In the genomic region with DNA sequence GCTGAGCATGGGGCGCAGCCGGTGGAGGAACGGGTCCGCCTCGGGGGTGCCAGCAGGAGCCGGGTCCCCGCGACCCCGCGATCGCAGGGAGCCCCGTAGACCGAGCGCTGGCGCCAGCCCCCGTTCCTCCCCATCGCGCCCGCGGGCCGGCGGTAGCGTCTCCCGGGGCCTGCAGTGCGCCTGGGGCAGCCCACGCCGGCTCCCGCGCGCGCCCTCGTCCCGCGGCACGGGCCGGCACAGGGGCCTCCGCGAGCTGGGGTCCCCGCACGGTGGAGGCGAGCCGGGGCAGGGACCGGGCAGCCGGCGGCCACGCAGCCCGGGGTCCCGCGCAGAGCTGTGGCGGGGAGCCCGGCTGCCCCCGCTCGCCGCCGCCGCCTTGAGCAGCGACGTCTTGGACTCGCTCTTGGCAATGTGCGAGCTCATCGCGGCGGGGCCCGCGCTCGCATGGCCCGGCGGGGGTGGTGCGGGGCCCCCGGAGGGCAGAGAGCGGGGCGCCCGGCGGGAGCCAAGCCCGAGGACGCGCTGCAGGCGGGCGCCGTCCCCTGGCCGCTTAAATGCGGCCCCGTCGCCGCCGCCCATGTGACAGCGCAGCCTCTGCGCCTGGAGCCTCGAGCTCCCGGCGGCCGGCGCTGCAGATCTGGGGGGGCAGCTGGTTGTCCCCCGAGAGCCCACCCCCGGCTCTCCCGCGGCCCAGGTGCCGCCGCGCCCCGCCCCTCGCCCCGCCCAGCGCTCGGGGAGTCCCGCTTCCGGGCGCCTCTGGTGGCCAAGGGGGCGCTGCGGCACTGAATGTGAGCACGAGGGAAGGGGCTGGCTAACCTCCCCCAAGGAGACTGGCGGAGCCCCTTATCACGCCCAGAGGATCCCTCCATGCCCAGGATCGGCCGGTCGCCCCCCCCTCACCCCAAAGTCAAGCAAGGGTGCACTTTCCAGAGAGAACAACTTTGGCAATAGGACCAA, we compare ENCODE assay signal across 8 mouse cellular contexts. TPM values are rescaled to one million over a fixed set of nuclear protein-coding genes. Genes with fewer than 3 reads are reported as not detected.
DNase-seq lines count a peak whose midpoint lies in the region; ATAC-seq and TF ChIP-seq lines count a peak whose summit lies in the region.

A gene (minus strand): TSS at position 713 of the 957 bp plus-strand sequence.

- peak within 1 kb of the TSS; percentile 70 for H3K9ac ChIP-seq in forebrain, postnatal 0 days
- H3K9ac ChIP-seq in kidney, embryonic 16.5 days (replicated peaks; ENCODE audit: low read length): peak within 1 kb of the TSS; percentile 56
- H3K9ac ChIP-seq in liver, embryonic 13.5 days: 0 out of 2 replicates have a peak within 1 kb of the TSS, but pooled peaks have one; percentile 9

- WGBS in forebrain, postnatal 0 days: 2% methylated on average over 83 of the region's 116 CpGs
- under 1% methylated on average over 82 of the region's 116 CpGs for WGBS in kidney, embryonic 16.5 days
- under 1% methylated on average over 87 of the region's 116 CpGs for WGBS in liver, embryonic 13.5 days (ENCODE audit: insufficient replicate concordance)

- TF ChIP-seq CTCF in forebrain, postnatal 0 days (IDR thresholded peaks at IDR 0.05; ENCODE audit: low read depth): peak; percentile 68

- DNase-seq in kidney, adult 18-20 months: peak; percentile 61
- no peak for DNase-seq in kidney, adult 11 months
- DNase-seq in cerebellum, adult 11-12 months: peak; percentile 78
- peak; percentile 87 for DNase-seq in forebrain, postnatal 0 days
- peak; percentile 17 for DNase-seq in liver, embryonic 13.5 days
- peak; percentile 72 for DNase-seq in neural tube, embryonic 10.5 days (ENCODE audit: extremely low spot score, low spot score)
- peak; percentile 90 for DNase-seq in thymus, postnatal 14 days

- H3K27ac ChIP-seq in forebrain, postnatal 0 days (ENCODE audit: low read depth, low read length): peak within 1 kb of the TSS; percentile 79
- H3K27ac ChIP-seq in kidney, embryonic 16.5 days (ENCODE audit: low read length): no peak within 1 kb of the TSS
- H3K27ac ChIP-seq in liver, embryonic 13.5 days: no peak within 1 kb of the TSS

- no peaks in the 10 kb centered on the region for H3K27me3 ChIP-seq in forebrain, postnatal 0 days (ENCODE audit: insufficient read depth, low read length)
- H3K27me3 ChIP-seq in kidney, embryonic 16.5 days (ENCODE audit: insufficient read depth, low read length): peaks cover 58% of the 10 kb centered on the region
- peaks cover 93% of the 10 kb centered on the region for H3K27me3 ChIP-seq in liver, embryonic 13.5 days

- ATAC-seq in forebrain, postnatal 0 days: peak; percentile 87
- ATAC-seq in kidney, embryonic 16.5 days (ENCODE audit: low FRiP score, low TSS enrichment): peak; percentile 53
- ATAC-seq in liver, embryonic 13.5 days (ENCODE audit: low read depth): 0 out of 2 replicates have a peak, but pooled peaks have one; percentile 41

- no peaks in the 10 kb centered on the region for H3K9me3 ChIP-seq in forebrain, postnatal 0 days (ENCODE audit: low read length)
- H3K9me3 ChIP-seq in kidney, embryonic 16.5 days (ENCODE audit: low read length): no peaks in the 10 kb centered on the region
- H3K9me3 ChIP-seq in liver, embryonic 13.5 days (replicated peaks): no peaks in the 10 kb centered on the region

- peak within 1 kb of the TSS; percentile 99 for H3K4me2 ChIP-seq in forebrain, postnatal 0 days (ENCODE audit: low read depth)
- H3K4me2 ChIP-seq in kidney, embryonic 16.5 days (replicated peaks; ENCODE audit: low read depth, low read length): peak within 1 kb of the TSS; percentile 100
- peak within 1 kb of the TSS; percentile 77 for H3K4me2 ChIP-seq in liver, embryonic 13.5 days

- peak within 1 kb of the TSS; percentile 68 for H3K4me3 ChIP-seq in forebrain, postnatal 0 days (ENCODE audit: low read depth, low read length)
- H3K4me3 ChIP-seq in kidney, embryonic 16.5 days (ENCODE audit: low read length): peak within 1 kb of the TSS; percentile 61
- peak within 1 kb of the TSS; percentile 59 for H3K4me3 ChIP-seq in liver, embryonic 13.5 days (replicated peaks)

- no peaks in the 10 kb centered on the region for H3K36me3 ChIP-seq in forebrain, postnatal 0 days (ENCODE audit: insufficient read depth)
- no peaks in the 10 kb centered on the region for H3K36me3 ChIP-seq in kidney, embryonic 16.5 days (ENCODE audit: insufficient read depth, low read length)
- H3K36me3 ChIP-seq in liver, embryonic 13.5 days: no peaks in the 10 kb centered on the region

- peaks cover 10% of the 10 kb centered on the region for H3K4me1 ChIP-seq in forebrain, postnatal 0 days (ENCODE audit: insufficient read depth)
- H3K4me1 ChIP-seq in kidney, embryonic 16.5 days (ENCODE audit: insufficient read depth, low read length): peaks cover 20% of the 10 kb centered on the region
- peaks cover 17% of the 10 kb centered on the region for H3K4me1 ChIP-seq in liver, embryonic 13.5 days (replicated peaks)

RNA-seq across cellular contexts. Expression of the gene that starts here (rescaled TPM):
- 28.1 and 31.5 TPM in 2 replicates for total RNA-seq in forebrain, postnatal 0 days (2014; rRNA removed)
- polyA plus RNA-seq in forebrain, postnatal 0 days (2015; fragmentation: Nextera tagmentation; extraction: Ambion mirVana): 12.6 and 19.4 TPM in 2 replicates
- 1.3 TPM in 2 replicates for polyA plus RNA-seq in kidney, embryonic 16.5 days (2015; fragmentation: Nextera tagmentation; extraction: Ambion mirVana)
- not detected in 2 replicates for polyA plus RNA-seq in liver, embryonic 13.5 days (2015; fragmentation: Nextera tagmentation; extraction: Ambion mirVana)

Comparison
In these comparisons a context has a peak if more than half of its experiments do, and no peak if none do; other contexts are left out.
1. Peak in DNase-seq, ATAC-seq, H3K4me3 ChIP-seq, H3K9ac ChIP-seq and H3K4me2 ChIP-seq in liver, embryonic 13.5 days; RNA of the gene not detected or under 1 TPM.
2. H3K9ac ChIP-seq: peak in every context shown above with its lines; median percentile 70 in forebrain, postnatal 0 days; 56 in kidney, embryonic 16.5 days; 9 in liver, embryonic 13.5 days.